Mouse (Mus musculus) c-Kit-positive CD71-positive TER-119-negative erythroid progenitor cells, embryonic 14.5 days (primary cell): Measurements from ENCODE around the gene Pdlim3.

Source experiments
- DNase-seq: peaks from one replicate; pipeline ENCODE4 v3.0.0-alpha.2; 2013; ENCODE audit warnings: low read depth

The Pdlim3 gene

GRCm38 (mm10) chr8:45905591-45906250 is 20.5 kb downstream of the Pdlim3 start:
- DNase-seq: no peak

GRCm38 (mm10) chr8:45906251-45906619 is 21.0 kb downstream of the Pdlim3 start:
- DNase-seq: no peak

DNA sequence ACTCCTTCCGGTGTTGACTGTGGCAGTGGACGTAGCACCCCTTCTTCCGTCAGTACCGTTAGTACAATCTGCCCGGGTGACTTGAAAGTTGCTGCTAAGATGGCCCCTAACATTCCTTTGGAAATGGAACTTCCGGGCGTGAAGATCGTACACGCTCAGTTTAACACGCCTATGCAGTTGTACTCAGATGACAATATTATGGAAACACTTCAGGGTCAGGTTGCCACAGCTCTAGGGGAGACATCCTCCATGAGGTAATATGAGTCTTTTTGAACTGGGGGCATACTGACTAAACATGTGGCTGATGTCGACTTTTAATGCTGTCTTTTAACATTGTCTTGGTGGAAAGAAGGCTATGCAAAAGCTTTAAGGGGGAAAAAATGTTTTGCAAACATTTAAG is 28.4 kb downstream of the Pdlim3 start:
- no peak for DNase-seq

DNA sequence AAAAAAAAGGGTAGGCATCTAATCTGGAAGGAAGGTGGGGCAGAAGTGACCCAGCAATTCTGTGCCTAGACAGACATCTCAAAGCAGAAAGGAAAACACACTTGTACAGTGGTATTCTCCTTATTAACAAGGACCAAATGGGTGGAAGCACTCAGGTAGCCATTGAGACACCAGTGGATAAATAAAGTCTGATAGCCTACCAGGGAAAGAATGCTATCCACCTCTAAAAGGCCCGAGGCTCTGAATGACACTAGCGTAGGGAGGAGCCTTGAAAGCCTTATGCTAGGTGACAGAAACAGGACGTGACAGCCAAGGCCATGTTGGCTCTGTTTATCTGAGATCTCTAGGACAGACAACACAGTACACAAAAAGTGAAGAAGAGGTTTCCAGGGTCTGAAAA is 31.2 kb downstream of the Pdlim3 start:
- no peak for DNase-seq

GRCm38 (mm10) chr8:45917040-45917679 is 31.9 kb downstream of the Pdlim3 start:
- no peak for DNase-seq

DNA sequence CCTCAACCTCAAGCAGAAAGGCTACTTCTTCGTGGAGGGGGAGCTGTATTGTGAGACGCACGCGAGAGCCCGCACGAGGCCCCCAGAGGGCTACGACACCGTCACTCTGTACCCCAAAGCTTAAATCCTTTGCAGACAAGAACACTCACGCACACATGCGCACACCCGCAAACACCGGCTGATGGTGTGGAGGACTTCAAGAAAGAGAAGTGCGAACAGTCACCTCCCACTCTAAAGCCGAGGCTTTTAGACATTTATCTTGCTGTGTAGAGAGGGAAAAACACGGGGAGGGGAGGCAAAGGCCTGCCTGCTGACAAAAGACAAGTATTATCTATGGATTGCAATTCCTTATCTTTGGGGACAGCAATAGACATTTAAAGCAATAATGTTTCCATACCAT is 33.6 kb downstream of the Pdlim3 start:
- DNase-seq: no peak

- no peak for DNase-seq
Measured at GRCm38 (mm10) chr8:45920392-45920791, 35.1 kb downstream of the Pdlim3 start.

DNA sequence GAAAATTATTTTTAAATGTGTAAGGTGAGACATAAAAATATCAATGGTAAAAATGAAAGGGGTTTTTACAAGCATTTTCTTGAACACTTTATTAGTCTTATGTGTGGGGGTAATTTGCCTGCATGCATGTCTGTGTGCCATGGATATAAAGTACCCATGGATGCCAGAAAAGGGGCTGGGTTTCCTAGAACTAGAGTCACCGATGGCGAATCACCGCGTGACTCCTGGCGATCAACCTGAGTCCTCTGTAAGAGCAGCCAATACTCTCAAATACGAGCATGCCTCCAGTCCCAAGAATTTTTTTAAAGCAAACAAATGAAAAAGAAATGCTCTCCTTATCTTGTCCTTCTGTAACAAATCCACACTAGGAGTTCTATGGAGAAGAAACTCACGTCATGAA is 36.9 kb downstream of the Pdlim3 start:
- no peak for DNase-seq

DNA sequence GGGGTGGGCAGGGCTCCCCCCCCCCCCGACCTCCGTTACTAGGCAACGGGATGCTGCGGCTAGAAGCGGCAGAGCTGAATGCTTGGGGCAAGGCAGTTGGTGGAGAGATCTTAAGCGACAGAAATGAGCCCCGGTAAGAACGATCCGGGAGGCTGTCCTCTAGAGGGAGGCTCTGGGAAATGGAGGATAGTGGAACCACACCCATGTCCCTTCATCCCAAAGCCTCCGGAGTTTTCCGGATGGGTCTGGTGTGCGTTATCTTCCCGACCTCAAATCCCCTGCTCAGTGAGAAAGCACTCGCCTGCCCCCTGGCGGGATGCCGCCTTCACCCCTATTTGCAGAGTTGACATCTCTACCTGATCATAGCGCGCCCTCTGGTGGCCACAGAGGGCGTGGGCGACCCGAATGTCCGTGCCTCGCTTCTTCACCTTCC is 49.3 kb downstream of the Pdlim3 start, which contains the start of gene Ccdc110:
Gene Ccdc110 (plus strand): TSS at position 38 of the 433 bp plus-strand sequence.
- peak; percentile 65 for DNase-seq

GRCm38 (mm10) chr8:45936986-45937385 is 51.7 kb downstream of the Pdlim3 start:
- DNase-seq: no peak

DNA sequence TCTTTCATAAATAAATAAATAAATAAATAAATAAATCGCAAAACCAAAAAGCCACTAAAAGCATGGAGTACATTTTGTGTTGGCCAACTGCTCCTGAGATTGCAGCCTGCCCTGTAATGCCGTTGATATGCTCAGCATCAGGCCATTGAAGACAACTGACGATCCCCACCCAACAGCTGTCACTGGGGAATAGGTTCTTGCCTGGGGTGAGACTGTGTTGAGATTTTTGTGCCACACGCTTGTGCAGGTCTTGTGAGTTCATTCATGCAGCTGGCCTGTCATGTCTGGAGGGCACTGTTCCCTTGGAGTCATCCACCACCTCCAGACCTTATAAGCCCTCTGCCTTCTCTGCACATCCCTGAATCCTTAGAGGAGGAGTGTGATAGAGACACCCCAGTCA is 61.0 kb downstream of the Pdlim3 start:
- no peak for DNase-seq

DNA sequence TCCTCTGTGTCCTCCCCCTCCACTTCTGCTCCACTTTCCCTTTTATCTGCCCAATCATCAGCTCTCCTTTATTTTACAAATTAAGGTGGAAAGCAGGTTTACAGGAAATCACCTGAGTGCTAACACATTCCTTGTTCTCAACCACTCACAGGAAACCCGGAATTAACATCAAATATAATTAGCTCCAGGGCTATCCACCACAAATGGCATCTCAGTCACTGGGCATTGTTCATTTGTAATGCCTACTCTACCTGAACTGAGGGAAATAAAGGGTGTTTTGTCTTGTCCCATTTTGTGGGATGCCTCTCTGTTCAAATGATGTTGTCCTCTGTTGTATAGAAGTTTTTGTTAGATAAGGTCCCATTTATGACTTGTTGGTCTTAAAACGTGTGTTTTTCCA is 65.4 kb downstream of the Pdlim3 start:
- DNase-seq: no peak
